Mouse (Mus musculus) small intestine, adult 2 months (tissue): ENCODE measurements around the gene Bdh1.

Experiments used
- CTCF ChIP-seq: fragments of 200-500 bp; IDR thresholded peaks from 2 replicates; pipeline ENCODE4 v1.5.1; 2012; ENCODE audit warnings: low read depth, mild to moderate bottlenecking, control low read depth, inconsistent platforms, low read length, moderate library complexity, mixed read lengths; ENCODE audit not compliant: insufficient replicate concordance, insufficient read length; ENCODE audit errors: extremely low read depth
- POLR2A ChIP-seq: fragments of 200-500 bp; IDR thresholded peaks from 2 replicates; pipeline ENCODE4 v1.6.1; 2012; ENCODE audit warnings: low read depth, mild to moderate bottlenecking, control low read depth, inconsistent platforms, low read length, moderate library complexity

GRCm38 (mm10) chr16:31449973-31450372, 27.9 kb downstream of the Bdh1 start:
- TF ChIP-seq CTCF, result no peak
- no peak for TF ChIP-seq POLR2A
